Mouse (Mus musculus) central nervous system, embryonic 14 days (tissue): ENCODE measurements around the gene Phc2. TPM values are rescaled to one million over a fixed set of nuclear protein-coding genes. Genes with fewer than 3 reads are reported as not detected.

Source experiments
- polyA plus RNA-seq: library from polyadenylated mRNA; depleted of rRNA; stranded (reverse); fragments of >200 nt; gene quantifications from 2 replicates; pipeline ENCODE4 v1.2.3, GENCODE M21; 2012; rRNA removed

The Phc2 gene
- 161 and 184 TPM in 2 replicates for polyA plus RNA-seq

DNA sequence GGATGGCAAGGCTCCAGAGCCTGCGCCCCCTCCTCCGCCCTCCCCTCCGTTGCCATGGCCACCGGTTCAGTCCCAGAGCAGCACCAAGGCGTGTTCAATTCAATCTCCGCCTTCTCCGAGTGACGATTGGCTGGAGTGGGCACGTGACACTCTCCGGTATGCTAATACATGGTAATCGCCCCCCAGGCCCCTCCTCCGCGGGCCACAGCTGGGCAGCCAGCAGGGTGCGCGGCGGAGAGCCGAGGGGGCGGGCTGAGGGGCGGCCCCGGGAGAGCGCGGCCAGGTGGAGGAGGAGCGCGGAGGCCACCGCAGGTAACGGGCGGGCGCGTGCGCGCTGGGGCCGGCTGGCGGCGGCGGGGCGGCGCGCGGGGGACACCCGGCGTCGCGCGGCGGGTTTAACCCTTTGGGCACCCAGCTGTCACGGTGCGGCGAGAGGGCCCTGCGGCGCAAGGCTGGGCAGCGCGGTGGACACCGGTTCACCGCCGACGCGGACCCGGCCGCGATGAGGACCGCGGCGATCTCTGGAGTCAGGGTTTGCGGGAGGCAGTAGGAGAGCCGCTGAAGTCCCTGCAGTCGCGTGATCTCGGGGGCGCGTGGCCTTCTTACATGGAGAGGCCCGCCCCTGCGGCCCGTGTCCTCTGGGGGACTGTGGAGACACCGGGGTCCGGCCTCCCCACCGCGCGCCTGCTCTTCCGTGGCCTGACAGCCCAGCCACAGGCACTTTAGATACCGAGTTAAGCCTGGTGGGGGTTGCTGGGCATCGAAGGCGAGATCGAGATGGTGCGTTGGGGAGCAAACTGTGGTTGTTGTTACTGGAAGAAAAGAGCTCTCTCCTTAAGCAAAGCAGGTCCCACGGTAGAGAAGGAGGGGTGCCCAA, at the start of gene Phc2:
TSS of gene Phc2 (plus strand) at position 198 of the 877 bp plus-strand sequence.

DNA sequence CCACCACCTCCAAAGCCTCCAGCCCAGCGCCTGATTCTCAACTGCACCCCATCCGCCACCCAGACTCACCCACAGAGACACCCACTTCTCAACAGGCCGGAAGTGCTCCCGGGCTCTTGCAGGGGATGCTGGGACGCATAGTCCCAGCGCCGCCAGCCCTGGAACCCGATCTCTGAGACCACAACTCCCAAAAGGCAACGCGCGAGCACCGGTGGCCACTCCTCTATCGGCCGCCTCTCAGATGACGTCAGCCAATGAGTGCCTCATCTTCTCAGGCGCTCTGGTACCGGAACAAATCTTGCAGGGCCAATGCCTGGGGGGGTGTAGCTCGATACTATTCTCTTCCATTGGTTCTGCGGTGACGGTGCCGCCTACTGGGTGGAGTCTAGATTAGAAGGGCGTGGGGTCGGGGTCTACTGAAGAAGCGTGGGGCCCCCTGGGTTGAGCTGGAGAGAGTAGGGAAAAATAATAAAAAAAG, 44.5 kb upstream of the Phc2 start, which contains the start of gene Zscan20:
TSS of gene Zscan20 (minus strand) at position 174 of the 478 bp plus-strand sequence.

DNA sequence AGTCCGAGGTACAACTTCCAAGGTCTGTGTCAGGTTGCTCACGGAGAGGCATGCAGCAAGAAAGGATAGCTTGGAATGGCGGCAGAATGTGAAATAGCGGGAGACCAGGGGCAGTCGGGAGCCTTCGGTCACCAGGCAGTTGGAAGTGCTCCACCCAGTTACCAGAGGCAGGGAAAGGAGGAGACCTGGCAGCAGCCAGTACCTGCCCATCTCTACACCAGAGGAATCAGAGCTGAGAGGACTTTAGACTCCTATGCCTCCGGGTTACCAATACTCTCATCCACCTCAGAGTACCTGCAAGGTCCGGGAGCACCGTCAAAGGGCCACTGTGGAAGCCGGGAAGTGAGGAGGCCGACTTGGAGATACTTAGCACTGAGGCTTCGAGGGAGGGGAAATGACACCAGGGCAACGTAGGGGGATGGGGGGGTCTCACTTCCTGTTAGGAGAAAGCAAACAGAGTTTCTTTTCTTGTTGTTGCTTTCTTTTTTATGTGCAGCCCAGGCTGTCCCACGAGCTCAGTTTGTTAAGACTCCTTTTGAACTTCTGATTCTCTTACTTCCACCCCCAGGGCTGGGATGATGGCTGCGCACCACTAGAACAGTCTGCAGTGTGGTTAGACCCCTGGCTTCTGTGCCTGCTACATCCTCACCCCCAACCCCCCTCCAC, 36.1 kb upstream of the Phc2 start, which contains the start of gene Tlr12:
TSS of gene Tlr12 (minus strand) at position 374 of the 666 bp plus-strand sequence.

DNA sequence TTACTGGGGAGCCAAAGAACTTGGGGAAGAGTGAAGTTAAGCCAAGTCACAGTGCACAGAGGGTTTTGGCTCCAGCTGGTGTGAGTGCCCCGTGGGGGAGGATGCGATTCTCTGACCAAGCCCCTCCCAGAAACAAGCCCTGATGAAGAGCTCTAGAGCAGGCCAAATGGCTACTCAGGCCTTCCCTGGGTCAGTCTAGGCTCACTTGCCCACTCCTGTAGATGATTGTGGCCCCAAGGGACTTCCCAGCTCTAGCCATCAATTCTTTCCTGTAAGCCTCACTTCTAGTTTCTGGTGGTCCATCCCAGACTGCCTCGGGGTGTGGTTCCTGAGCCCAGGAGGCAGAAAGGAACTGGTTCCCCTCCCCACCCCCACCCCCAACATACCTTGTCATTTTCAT, 100.6 kb downstream of the Phc2 start, which contains the start of gene A3galt2:
TSS of gene A3galt2 (plus strand) at position 301 of the 400 bp plus-strand sequence.

Other genes with a start within 250 kb of the Phc2 start
- 5.1 and 5.5 TPM in 2 replicates for gene Zscan20, start 44.6 kb upstream of the Phc2 start, polyA plus RNA-seq
- 1.2 and 1.7 TPM in 2 replicates for gene Tlr12, start 36.1 kb upstream of the Phc2 start, polyA plus RNA-seq
- 2.8 and 4.2 TPM in 2 replicates for gene A3galt2, start 100.7 kb downstream of the Phc2 start, polyA plus RNA-seq
- 63.6 and 69.8 TPM in 2 replicates for gene Zfp362, start 151.3 kb downstream of the Phc2 start, polyA plus RNA-seq
- 16.4 and 20.5 TPM in 2 replicates for gene Trim62, start 228.9 kb downstream of the Phc2 start, polyA plus RNA-seq